ENCODE assay signal across 18 mouse cellular contexts in genomic region chr19:5374748-5375147, GRCm38 (mm10). TPM values are rescaled to one million over a fixed set of nuclear protein-coding genes. Genes with fewer than 3 reads are reported as not detected.
"Had no signal": no experiment of that assay in that cellular context is flagged by ENCODE, and none has a peak within 500 bp of the region (broad histone marks: within the 10 kb centered on the region; RNA-seq: fewer than 3 reads in every experiment).

No protein-coding gene starts in this region.

- H3K4me3 ChIP-seq: kidney, embryonic 15.5 days; limb, embryonic 15.5 days; liver, embryonic 12.5 days; megakaryocyte, embryonic 14.5 days had no signal

- H3K4me2 ChIP-seq: kidney, embryonic 15.5 days; limb, embryonic 15.5 days; liver, embryonic 12.5 days; lung, embryonic 14.5 days; midbrain, embryonic 11.5 days had no signal

- H3K4me1 ChIP-seq: kidney, embryonic 15.5 days; limb, embryonic 15.5 days; liver, embryonic 12.5 days had no signal

- H3K9me3 ChIP-seq: kidney, embryonic 15.5 days; limb, embryonic 15.5 days; liver, embryonic 12.5 days had no signal

- ATAC-seq: liver, embryonic 12.5 days; midbrain, embryonic 16.5 days had no signal

- H3K27me3 ChIP-seq: kidney, embryonic 15.5 days; limb, embryonic 15.5 days; liver, embryonic 12.5 days; megakaryocyte, embryonic 14.5 days had no signal

- DNase-seq: kidney, adult 18-20 months; kidney, postnatal 25 days; layer of hippocampus, postnatal 36 days; lung, embryonic 14.5 days; lung, postnatal 10 days; lung, postnatal 4 days; right cerebral cortex, postnatal 14 days; thymus, adult 2 months; thymus, postnatal 25 days had no signal

- H3K9ac ChIP-seq: kidney, embryonic 15.5 days; limb, embryonic 15.5 days; liver, embryonic 12.5 days; lung, embryonic 14.5 days had no signal

- H3K27ac ChIP-seq: kidney, embryonic 15.5 days; limb, embryonic 15.5 days had no signal

RNA-seq across cellular contexts. Expression of gene Cst6, which starts 25.4 kb away (rescaled TPM):
- polyA plus RNA-seq: liver, embryonic 12.5 days; lung, embryonic 14.5 days had no signal

RNA-seq across cellular contexts. Expression of gene Tsga10ip, which starts 27.6 kb away (rescaled TPM):
- polyA plus RNA-seq: limb, embryonic 11.5 days; limb, embryonic 15.5 days; liver, embryonic 12.5 days; lung, embryonic 14.5 days; midbrain, embryonic 11.5 days; midbrain, embryonic 16.5 days; neural tube, embryonic 14.5 days; urinary bladder, adult 2 months had no signal
